Mouse (Mus musculus) megakaryocyte, adult 5-6 weeks (primary cell): ENCODE measurements at regions not wholly inside any gene's neighbourhood (a gene's known extent, or its start where the extent isn't known, plus 50 kb on each side); places are given as distances from the start of the nearest gene placed in this dataset.

Source experiments
- ATAC-seq: 2 replicates; pipeline ENCODE4 v1.8.0; 2016; ENCODE audit warnings: mild to moderate bottlenecking, inconsistent platforms; ENCODE audit not compliant: poor library complexity, severe bottlenecking

- no peak for ATAC-seq
These were observed 400.1 kb downstream of the Ttll7 start for GRCm38 (mm10) chr3:147252226-147252788.

GRCm38 (mm10) chr3:147252812-147253211, 400.6 kb downstream of the Ttll7 start:
- no peak for ATAC-seq

GRCm38 (mm10) chr3:147254454-147254853, 402.3 kb downstream of the Ttll7 start:
- no peak for ATAC-seq

GRCm38 (mm10) chr3:147260958-147261595, 408.9 kb downstream of the Ttll7 start:
- ATAC-seq: no peak

- ATAC-seq: no peak
These were observed 414.4 kb downstream of the Ttll7 start for GRCm38 (mm10) chr3:147266556-147266955.

- no peak for ATAC-seq
These were observed 421.3 kb downstream of the Ttll7 start for GRCm38 (mm10) chr3:147273446-147273845.

- ATAC-seq: no peak
These were observed 426.4 kb downstream of the Ttll7 start for GRCm38 (mm10) chr3:147278602-147279001.

GRCm38 (mm10) chr3:147283724-147284123, 431.6 kb downstream of the Ttll7 start:
- ATAC-seq: no peak

GRCm38 (mm10) chr3:147284357-147284756, 432.2 kb downstream of the Ttll7 start:
- no peak for ATAC-seq

GRCm38 (mm10) chr3:147285496-147285895, 433.3 kb downstream of the Ttll7 start:
- no peak for ATAC-seq

- no peak for ATAC-seq
These were observed 435.3 kb downstream of the Ttll7 start for GRCm38 (mm10) chr3:147287503-147287902.

- no peak for ATAC-seq
These were observed 439.6 kb downstream of the Ttll7 start for GRCm38 (mm10) chr3:147291696-147292327.

GRCm38 (mm10) chr3:147298065-147298464, 445.9 kb downstream of the Ttll7 start:
- ATAC-seq: no peak

- ATAC-seq: no peak
These were observed 473.4 kb downstream of the Ttll7 start for GRCm38 (mm10) chr3:147325522-147325921.

- ATAC-seq: no peak
These were observed 482.1 kb downstream of the Ttll7 start for GRCm38 (mm10) chr3:147334301-147334700.

GRCm38 (mm10) chr3:147335286-147335685, 483.1 kb downstream of the Ttll7 start:
- no peak for ATAC-seq

- ATAC-seq: no peak
These were observed 487.3 kb downstream of the Ttll7 start for GRCm38 (mm10) chr3:147339427-147339826.

- ATAC-seq: no peak
These were observed 495.3 kb downstream of the Ttll7 start for GRCm38 (mm10) chr3:147347278-147348039.

- no peak for ATAC-seq
These were observed 534.9 kb downstream of the Ttll7 start for GRCm38 (mm10) chr3:147387077-147387476.

GRCm38 (mm10) chr3:147398298-147398697, 546.1 kb downstream of the Ttll7 start:
- ATAC-seq: no peak

GRCm38 (mm10) chr3:147412274-147412673, 560.1 kb downstream of the Ttll7 start:
- ATAC-seq: no peak

GRCm38 (mm10) chr3:147416926-147417325, 564.8 kb downstream of the Ttll7 start:
- ATAC-seq: no peak
